Mouse (Mus musculus) gastrocnemius, postnatal 25 days (tissue): ENCODE results near the gene Mki67. TPM values are rescaled to one million over a fixed set of nuclear protein-coding genes. Genes with fewer than 3 reads are reported as not detected.
A peak's percentile ranks its signal among the peaks of the same experiment; 100 is the strongest.
"Not testable (repeated sequence)": the region's sequence is repeated elsewhere in the genome, so short reads cannot be mapped to it uniquely, and the experiment has no call there.

Experiments used
- DNase-seq: peaks from one replicate; pipeline ENCODE4 v3.0.0; 2022
- total RNA-seq, 2 experiments: library from RNA; stranded (reverse); gene quantifications; 1 replicate in 1 of 2; 2 replicates in 1 of 2; pipeline ENCODE4 v1.2.3; 2021

Gene Mki67
- total RNA-seq, 2 experiments from 2014 or later, result 1.6 to 2.5 TPM

GRCm38 (mm10) chr7:135716968-135717557, 902 bp upstream of the Mki67 start:
- DNase-seq, result no peak

- DNase-seq, result peak; percentile 89
Measured at GRCm38 (mm10) chr7:135716445-135716877, 300 bp upstream of the Mki67 start.

- no peak for DNase-seq
Measured at GRCm38 (mm10) chr7:135715166-135715565, 995 bp downstream of the Mki67 start.

- DNase-seq, result no peak
Measured at GRCm38 (mm10) chr7:135713326-135713725, 2.8 kb downstream of the Mki67 start.

GRCm38 (mm10) chr7:135712534-135712933, 3.6 kb downstream of the Mki67 start:
- DNase-seq, result no peak

GRCm38 (mm10) chr7:135710702-135711101, 5.5 kb downstream of the Mki67 start:
- DNase-seq, result no peak

- no peak for DNase-seq
Measured at GRCm38 (mm10) chr7:135705753-135706152, 10.4 kb downstream of the Mki67 start.

GRCm38 (mm10) chr7:135705083-135705482, 11.1 kb downstream of the Mki67 start:
- DNase-seq, result no peak

- DNase-seq, result no peak
Measured at GRCm38 (mm10) chr7:135704251-135704650, 11.9 kb downstream of the Mki67 start.

GRCm38 (mm10) chr7:135703600-135704148, 12.5 kb downstream of the Mki67 start:
- DNase-seq, result no peak

GRCm38 (mm10) chr7:135699351-135699750, 16.8 kb downstream of the Mki67 start:
- DNase-seq, result not testable (repeated sequence)

GRCm38 (mm10) chr7:135698362-135698761, 17.8 kb downstream of the Mki67 start:
- DNase-seq, result no peak

GRCm38 (mm10) chr7:135697021-135697740, 19.0 kb downstream of the Mki67 start:
- not testable (repeated sequence) for DNase-seq

GRCm38 (mm10) chr7:135696127-135696526, 20.0 kb downstream of the Mki67 start:
- DNase-seq, result no peak

- no peak for DNase-seq
Measured at GRCm38 (mm10) chr7:135694796-135695195, 21.4 kb downstream of the Mki67 start.

GRCm38 (mm10) chr7:135694130-135694529, 22.0 kb downstream of the Mki67 start:
- DNase-seq, result no peak

- DNase-seq, result no peak
Measured at GRCm38 (mm10) chr7:135691941-135692340, 24.2 kb downstream of the Mki67 start.

- DNase-seq, result no peak
Measured at GRCm38 (mm10) chr7:135689396-135689795, 26.8 kb downstream of the Mki67 start.

GRCm38 (mm10) chr7:135684938-135685337, 31.2 kb downstream of the Mki67 start:
- DNase-seq, result no peak

- peak; percentile 27 for DNase-seq
Measured at GRCm38 (mm10) chr7:135684098-135684497, 32.1 kb downstream of the Mki67 start.

- DNase-seq, result no peak
Measured at GRCm38 (mm10) chr7:135680334-135680733, 35.8 kb downstream of the Mki67 start.

- no peak for DNase-seq
Measured at GRCm38 (mm10) chr7:135676722-135677121, 39.4 kb downstream of the Mki67 start.

- no peak for DNase-seq
Measured at GRCm38 (mm10) chr7:135673576-135673975, 42.6 kb downstream of the Mki67 start.
